Mouse (Mus musculus) ovary, postnatal 14 days (tissue): Measurements from ENCODE around the gene Ccdc36.

Experiments used
- DNase-seq: peaks from one replicate; pipeline ENCODE4 v3.0.0; 2022; ENCODE audit warnings: low spot score

Ccdc36 gene

GRCm38 (mm10) chr9:108378234-108378633, 50.0 kb downstream of the Ccdc36 start:
- no peak for DNase-seq
